Mouse (Mus musculus) neutrophil, adult 5-6 weeks (primary cell): ENCODE measurements at regions not wholly inside any gene's neighbourhood (a gene's known extent, or its start where the extent isn't known, plus 50 kb on each side); places are given as distances from the start of the nearest gene placed in this dataset.

Experiments used
- ATAC-seq: fragments of 151-379, 151-347 bp; 2 replicates; pipeline ENCODE4 v1.8.0; 2017; ENCODE audit warnings: mild to moderate bottlenecking, moderate TSS enrichment; ENCODE audit not compliant: insufficient number of reproducible peaks, poor library complexity, low FRiP score, severe bottlenecking; ENCODE audit errors: extremely low read depth

- no peak for ATAC-seq
Observed at GRCm38 (mm10) chr11:45592335-45592734, 259.5 kb upstream of the Clint1 start.

- ATAC-seq, result no peak
Observed at GRCm38 (mm10) chr11:45592890-45593642, 258.8 kb upstream of the Clint1 start.

- ATAC-seq, result no peak
Observed at GRCm38 (mm10) chr11:45595372-45595771, 256.5 kb upstream of the Clint1 start.

- ATAC-seq, result no peak
Observed at GRCm38 (mm10) chr11:45621824-45622223, 230.0 kb upstream of the Clint1 start.

GRCm38 (mm10) chr11:45622701-45623100, 229.2 kb upstream of the Clint1 start:
- ATAC-seq, result no peak

- no peak for ATAC-seq
Observed at GRCm38 (mm10) chr11:45624233-45624632, 227.6 kb upstream of the Clint1 start.

- ATAC-seq, result no peak
Observed at GRCm38 (mm10) chr11:45629250-45629649, 222.6 kb upstream of the Clint1 start.

GRCm38 (mm10) chr11:45634535-45635235, 217.2 kb upstream of the Clint1 start:
- no peak for ATAC-seq

- no peak for ATAC-seq
Observed at GRCm38 (mm10) chr11:45635896-45636295, 216.0 kb upstream of the Clint1 start.

- no peak for ATAC-seq
Observed at GRCm38 (mm10) chr11:45639236-45639635, 212.6 kb upstream of the Clint1 start.

GRCm38 (mm10) chr11:45642142-45642756, 209.6 kb upstream of the Clint1 start:
- no peak for ATAC-seq

GRCm38 (mm10) chr11:45643629-45644325, 208.1 kb upstream of the Clint1 start:
- no peak for ATAC-seq

- no peak for ATAC-seq
Observed at GRCm38 (mm10) chr11:45645815-45646214, 206.0 kb upstream of the Clint1 start.

GRCm38 (mm10) chr11:45647888-45648287, 204.0 kb upstream of the Clint1 start:
- ATAC-seq, result no peak

- ATAC-seq, result no peak
Observed at GRCm38 (mm10) chr11:45656260-45656659, 195.6 kb upstream of the Clint1 start.

GRCm38 (mm10) chr11:45670156-45670830, 181.6 kb upstream of the Clint1 start:
- no peak for ATAC-seq

- ATAC-seq, result peak; percentile 56; the same call in 1 of the 2 replicates
Observed at GRCm38 (mm10) chr11:45678666-45679292, 173.1 kb upstream of the Clint1 start.

- ATAC-seq, result no peak
Observed at GRCm38 (mm10) chr11:45679293-45679673, 172.6 kb upstream of the Clint1 start.
